Mouse (Mus musculus) midbrain, embryonic 12.5 days (tissue): Measurements from ENCODE around the gene Tfap2d. TPM values are rescaled to one million over a fixed set of nuclear protein-coding genes. Genes with fewer than 3 reads are reported as not detected.

Experiments
- ATAC-seq: fragments of 200-750 bp; cut with Nextera tagmentation; 2 replicates; pipeline ENCODE4 v1.8.0; 2017; ENCODE audit warnings: low read depth, moderate TSS enrichment, moderate library complexity; ENCODE audit not compliant: low FRiP score
- H3K27ac ChIP-seq: fragments of 300-500 bp; sonication (generic); replicated peaks from 2 replicates; pipeline ENCODE4 v1.5.1; 2016; ENCODE audit warnings: mild to moderate bottlenecking
- H3K27me3 ChIP-seq: fragments of 300-500 bp; sonication (generic); 2 replicates; pipeline ENCODE4 v1.6.1; 2016; ENCODE audit warnings: mild to moderate bottlenecking
- H3K36me3 ChIP-seq: fragments of 300-500 bp; sonication (generic); 2 replicates; pipeline ENCODE4 v1.6.1; 2016
- H3K4me1 ChIP-seq: fragments of 300-500 bp; sonication (generic); 2 replicates; pipeline ENCODE4 v1.6.1; 2016
- H3K4me2 ChIP-seq: fragments of 300-500 bp; sonication (generic); replicated peaks from 2 replicates; pipeline ENCODE4 v1.6.1; 2016; ENCODE audit warnings: mild to moderate bottlenecking, moderate library complexity
- H3K4me3 ChIP-seq: fragments of 300-500 bp; sonication (generic); 2 replicates; pipeline ENCODE4 v1.5.1; 2016; ENCODE audit warnings: mild to moderate bottlenecking
- H3K9ac ChIP-seq: fragments of 300-500 bp; sonication (generic); replicated peaks from 2 replicates; pipeline ENCODE4 v1.6.1; 2016; ENCODE audit warnings: mild to moderate bottlenecking, moderate library complexity
- H3K9me3 ChIP-seq: fragments of 300-500 bp; sonication (generic); 2 replicates; pipeline ENCODE4 v1.6.1; 2016; ENCODE audit warnings: mild to moderate bottlenecking
- WGBS: fragments of 180-500 bp; shearing (Covaris S2); methylation state at CpG from one replicate; pipeline ENCODE4 v1.1.7; 2016; 5-methylcytosine and 5-hydroxymethylcytosine counted together
- polyA plus RNA-seq: library from polyadenylated mRNA; unstranded; fragments of >200 nt; fragmentation: Nextera tagmentation; extraction: Ambion mirVana; gene quantifications from 2 replicates; pipeline ENCODE4 v1.2.1, GENCODE M21; 2016

The Tfap2d gene
- polyA plus RNA-seq, 1 experiment from 2014 or later, result 41.4 TPM

DNA sequence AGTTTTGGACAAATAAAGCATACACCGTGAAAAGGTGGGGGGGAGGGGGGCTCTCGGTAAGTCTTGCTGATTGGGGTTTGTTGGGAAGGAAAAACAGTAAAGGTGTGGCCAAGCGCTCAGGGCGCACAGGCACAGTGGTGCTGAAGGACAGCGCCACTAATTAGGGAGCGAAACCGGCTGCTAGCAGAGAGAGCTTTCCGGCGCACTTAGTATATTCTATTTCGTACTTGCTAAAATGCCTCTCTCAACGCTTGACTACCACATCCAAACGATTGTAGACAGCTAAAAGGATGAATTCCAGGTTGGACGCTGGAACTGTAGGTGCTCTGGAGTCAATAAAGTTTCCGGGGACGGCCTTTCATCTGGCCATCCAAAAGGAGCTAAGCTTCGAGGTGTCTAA lies 6.9 kb downstream of the Tfap2d start:
- no peak for ATAC-seq
- peak overlapping the region; percentile 32 for H3K4me3 ChIP-seq
- peak overlapping the region; percentile 39 for H3K4me2 ChIP-seq
- H3K4me1 ChIP-seq, result peaks cover under 1% of the 10 kb centered on the region; the same call in 1 of the 2 replicates
- no peaks in the 10 kb centered on the region for H3K9me3 ChIP-seq
- H3K36me3 ChIP-seq, result no peaks in the 10 kb centered on the region
- H3K9ac ChIP-seq, result no peak overlapping the region
- peak overlapping the region; percentile 58; the same call in 1 of the 2 replicates for H3K27ac ChIP-seq
- 1% methylated on average over 16 of the region's 16 CpGs for WGBS
- peaks cover 92% of the 10 kb centered on the region for H3K27me3 ChIP-seq

DNA sequence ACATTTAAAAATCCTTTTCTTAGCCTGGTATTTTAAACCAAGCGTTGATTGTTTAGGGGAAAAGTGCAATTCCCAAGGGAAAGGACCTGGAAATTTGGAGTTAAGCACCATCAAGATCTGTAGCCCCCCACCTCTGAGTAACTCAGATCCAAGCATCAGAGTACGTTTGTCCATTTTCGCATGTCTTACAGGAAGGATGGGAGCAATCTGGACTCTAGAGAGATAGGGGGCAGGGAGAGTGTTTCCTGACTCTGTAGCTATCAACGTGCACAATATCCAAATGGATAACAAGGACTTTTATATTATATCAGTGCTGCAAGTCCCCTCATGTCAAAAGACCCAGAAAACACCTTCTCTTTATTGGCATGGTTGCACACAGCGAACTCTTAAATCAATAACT lies 7.4 kb downstream of the Tfap2d start:
- H3K4me2 ChIP-seq, result peak overlapping the region; percentile 39
- H3K27me3 ChIP-seq, result peaks cover 87% of the 10 kb centered on the region
- no peak for ATAC-seq
- H3K9me3 ChIP-seq, result no peaks in the 10 kb centered on the region
- H3K27ac ChIP-seq, result peak overlapping the region; percentile 58
- no peaks in the 10 kb centered on the region for H3K36me3 ChIP-seq
- no peaks in the 10 kb centered on the region for H3K4me1 ChIP-seq
- no peak overlapping the region for H3K9ac ChIP-seq
- 2% methylated on average over 5 of the region's 5 CpGs for WGBS
- peak overlapping the region; percentile 32; the same call in 1 of the 2 replicates for H3K4me3 ChIP-seq

DNA sequence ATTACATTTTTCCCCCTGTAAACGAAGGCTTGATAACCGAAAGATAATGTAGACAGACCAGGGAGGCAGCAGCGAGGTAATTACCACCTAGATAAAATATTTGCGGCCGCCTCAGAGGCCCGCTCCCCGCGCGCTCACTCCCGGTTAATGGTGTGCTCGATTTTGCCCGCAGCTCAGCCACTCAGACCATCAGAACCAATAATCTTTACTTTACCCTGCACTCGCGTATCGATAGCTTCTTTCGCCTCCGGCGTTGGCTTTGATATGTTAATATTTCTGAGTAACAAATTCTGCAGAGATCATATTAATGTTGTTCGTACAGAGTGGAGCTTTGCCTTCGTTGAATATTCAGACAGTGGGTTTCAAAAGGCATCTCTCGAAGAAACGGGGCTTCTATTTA lies 8.2 kb downstream of the Tfap2d start:
- 0 out of 2 replicates have a peak, but pooled peaks have one; percentile 5 for ATAC-seq
- peak overlapping the region; percentile 14; the same call in 1 of the 2 replicates for H3K4me3 ChIP-seq
- no peaks in the 10 kb centered on the region for H3K36me3 ChIP-seq
- no peak overlapping the region for H3K9ac ChIP-seq
- under 1% methylated on average over 22 of the region's 22 CpGs for WGBS
- H3K4me2 ChIP-seq, result peak overlapping the region; percentile 39
- H3K4me1 ChIP-seq, result no peaks in the 10 kb centered on the region
- H3K27me3 ChIP-seq, result peaks cover 83% of the 10 kb centered on the region
- no peaks in the 10 kb centered on the region for H3K9me3 ChIP-seq
- peak overlapping the region; percentile 58; the same call in 1 of the 2 replicates for H3K27ac ChIP-seq

DNA sequence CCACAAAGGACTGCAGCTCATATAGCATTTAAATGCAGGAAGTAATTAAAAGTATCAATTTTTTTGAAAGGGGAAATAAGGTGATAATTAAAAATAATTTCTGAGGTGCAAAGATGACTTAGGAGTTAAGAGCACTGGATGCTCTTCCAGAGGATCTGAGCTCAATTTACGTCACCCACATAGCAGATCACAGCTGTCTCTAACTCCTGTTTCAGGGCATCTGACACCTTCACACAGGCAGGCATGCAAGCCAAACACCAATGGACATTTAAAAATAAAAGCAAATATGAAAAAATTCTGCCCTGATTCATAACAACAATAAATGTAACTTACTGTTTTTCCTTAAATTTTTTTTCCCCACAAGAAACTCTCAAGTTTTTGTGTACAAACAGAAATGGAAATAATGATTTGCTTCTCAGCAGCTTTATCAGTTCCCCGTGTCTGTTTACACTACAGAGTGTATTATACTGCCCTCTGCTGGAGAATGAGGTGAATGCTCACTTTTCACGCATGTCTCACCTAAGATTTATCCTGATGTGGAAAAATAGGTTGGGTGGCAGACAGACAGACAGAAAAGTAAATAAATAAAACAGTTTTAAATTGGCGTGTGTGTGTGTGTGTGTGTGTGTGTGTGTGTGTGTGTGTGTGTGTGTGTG lies 76.0 kb downstream of the Tfap2d start:
- H3K4me1 ChIP-seq, result no peaks in the 10 kb centered on the region
- H3K27ac ChIP-seq, result no peak overlapping the region
- no peak overlapping the region for H3K4me3 ChIP-seq
- H3K9ac ChIP-seq, result no peak overlapping the region
- no peaks in the 10 kb centered on the region for H3K9me3 ChIP-seq
- H3K4me2 ChIP-seq, result no peak overlapping the region
- 9% methylated on average over 4 of the region's 4 CpGs for WGBS
- ATAC-seq, result peak; percentile 70
- no peaks in the 10 kb centered on the region for H3K27me3 ChIP-seq
- no peaks in the 10 kb centered on the region for H3K36me3 ChIP-seq

DNA sequence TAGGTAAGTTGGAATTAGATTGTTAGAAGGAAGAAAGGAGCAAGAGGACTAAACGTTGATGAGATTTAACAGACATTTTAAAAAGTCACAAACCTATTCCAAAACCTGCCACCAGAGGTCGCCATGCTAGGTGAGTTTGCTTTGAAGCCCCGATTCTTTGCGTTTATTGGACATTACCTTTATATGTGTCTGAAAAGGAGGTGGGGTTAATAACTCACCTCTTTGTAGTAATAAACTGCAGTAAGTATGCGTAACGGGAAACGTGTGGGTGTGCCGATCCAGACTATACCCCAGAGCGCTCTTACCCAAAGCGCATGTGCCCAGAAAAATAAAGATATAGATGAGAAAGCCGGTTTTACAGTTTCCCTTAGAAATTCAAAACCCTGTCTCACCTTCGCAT lies 102.8 kb downstream of the Tfap2d start:
- peak overlapping the region; percentile 28 for H3K4me3 ChIP-seq
- H3K36me3 ChIP-seq, result no peaks in the 10 kb centered on the region
- H3K4me1 ChIP-seq, result 0 out of 2 replicates have a peak, but pooled peaks cover 3% of the 10 kb centered on the region
- H3K27me3 ChIP-seq, result peaks cover 42% of the 10 kb centered on the region
- H3K4me2 ChIP-seq, result peak overlapping the region; percentile 48
- H3K9me3 ChIP-seq, result no peaks in the 10 kb centered on the region
- 3% methylated on average over 12 of the region's 12 CpGs for WGBS
- H3K9ac ChIP-seq, result no peak overlapping the region
- ATAC-seq, result peak; percentile 38; the same call in 1 of the 2 replicates
- no peak overlapping the region for H3K27ac ChIP-seq

DNA sequence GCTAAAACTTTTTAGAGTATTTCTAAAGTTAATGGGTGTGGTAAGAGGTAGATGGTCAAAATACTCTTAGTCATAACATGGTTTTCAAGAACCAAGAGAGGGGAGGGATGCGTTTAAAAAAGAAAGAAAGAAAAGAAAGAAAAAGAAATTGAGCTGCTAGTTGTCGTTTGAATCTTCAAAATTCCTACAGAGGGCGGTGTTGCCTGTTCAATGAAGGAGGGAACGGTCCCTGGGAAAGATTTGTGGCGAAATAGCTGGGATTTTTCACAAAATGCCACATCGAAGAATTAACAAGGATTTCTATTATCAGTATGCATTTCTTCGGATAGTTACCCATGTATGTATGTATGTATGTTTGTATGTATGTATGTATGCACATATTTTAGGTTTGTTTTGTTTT lies 103.4 kb downstream of the Tfap2d start:
- Histone ChIP-seq H3K9me3 (no peaks in the 10 kb centered on the region), H3K9ac (no peak overlapping the region), H3K27me3 (peaks cover 48% of the 10 kb centered on the region), H3K27ac (no peak overlapping the region), H3K4me3 (no peak overlapping the region), H3K36me3 (no peaks in the 10 kb centered on the region), H3K4me1 (0 out of 2 replicates have a peak, but pooled peaks cover 3% of the 10 kb centered on the region), H3K4me2 (no peak overlapping the region)
- WGBS, result under 1% methylated on average over 7 of the region's 7 CpGs
- ATAC-seq, result peak; percentile 31; the same call in 1 of the 2 replicates

DNA sequence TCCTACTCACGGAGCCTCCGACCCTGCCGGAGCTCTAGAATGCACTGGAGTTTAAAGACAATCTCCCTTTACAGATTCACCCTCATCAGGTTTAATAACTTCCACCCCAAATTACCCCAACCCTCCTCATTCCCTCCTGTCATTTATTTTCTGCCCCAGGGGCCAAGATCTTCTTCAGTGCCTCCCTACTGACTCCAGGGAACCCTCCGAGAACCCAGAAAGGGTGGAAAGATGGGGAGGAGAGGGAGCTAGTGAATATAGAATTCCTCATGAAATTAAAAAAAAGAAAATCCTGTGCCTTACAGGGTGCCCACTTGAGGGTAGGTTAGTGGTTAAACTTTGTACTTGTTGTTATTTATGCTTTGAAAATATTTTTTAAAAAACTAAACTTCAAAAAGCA lies 104.8 kb downstream of the Tfap2d start:
- no peak overlapping the region; the same call in 1 of the 2 replicates for H3K27ac ChIP-seq
- no peak overlapping the region for H3K9ac ChIP-seq
- no peaks in the 10 kb centered on the region for H3K9me3 ChIP-seq
- WGBS, result 3% methylated on average over 4 of the region's 4 CpGs
- H3K27me3 ChIP-seq, result peaks cover 59% of the 10 kb centered on the region
- no peak overlapping the region for H3K4me2 ChIP-seq
- no peak for ATAC-seq
- 0 out of 2 replicates have a peak, but pooled peaks cover 3% of the 10 kb centered on the region for H3K4me1 ChIP-seq
- H3K4me3 ChIP-seq, result no peak overlapping the region
- H3K36me3 ChIP-seq, result no peaks in the 10 kb centered on the region

DNA sequence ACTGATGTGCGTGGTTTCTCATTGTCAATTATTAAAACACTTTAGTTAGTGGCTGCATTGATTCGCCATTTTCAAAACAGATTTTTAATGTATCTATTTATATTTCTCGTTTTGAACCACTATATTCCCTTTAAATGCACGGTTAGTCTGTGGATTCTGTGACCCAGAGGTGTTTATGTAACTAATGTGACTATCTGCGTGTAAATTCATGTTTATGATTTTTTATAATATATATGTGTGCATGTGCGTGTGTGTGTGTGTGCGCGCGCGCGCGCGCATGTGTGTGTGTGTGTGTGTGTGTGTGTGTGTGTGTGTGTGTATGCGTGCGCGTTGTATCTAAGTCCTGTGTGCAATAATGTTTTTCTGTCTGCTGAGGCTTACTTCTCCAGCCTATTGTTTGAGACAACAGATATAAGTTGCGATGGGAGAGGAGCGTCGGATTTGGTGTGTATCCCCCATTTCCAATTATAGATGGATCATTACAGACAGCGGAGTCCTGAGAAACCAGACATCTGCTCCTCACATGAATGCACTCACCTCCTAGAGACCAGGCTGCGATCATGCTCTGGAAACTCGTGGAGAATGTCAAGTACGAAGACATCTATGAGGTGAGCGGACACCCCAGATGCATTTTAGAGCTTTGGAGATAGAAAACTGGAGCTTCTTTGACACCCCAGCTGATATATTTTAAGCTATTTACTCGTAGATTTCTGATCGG lies 106.0 kb downstream of the Tfap2d start, which contains the start of gene Tfap2b:
TSS of gene Tfap2b (plus strand) at position 274 of the 718 bp plus-strand sequence.
- Histone ChIP-seq H3K4me3 (peak within 1 kb of the TSS; percentile 40), H3K27me3 (peaks cover 67% of the 10 kb centered on the region), H3K27ac (peak within 1 kb of the TSS; percentile 76), H3K9ac (peak within 1 kb of the TSS; percentile 58), H3K4me2 (peak within 1 kb of the TSS; percentile 31), H3K36me3 (no peaks in the 10 kb centered on the region), H3K4me1 (0 out of 2 replicates have a peak, but pooled peaks cover 3% of the 10 kb centered on the region), H3K9me3 (no peaks in the 10 kb centered on the region)
- under 1% methylated on average over 26 of the region's 26 CpGs for WGBS
- ATAC-seq, result 0 out of 2 replicates have a peak, but pooled peaks have one; percentile 36

DNA sequence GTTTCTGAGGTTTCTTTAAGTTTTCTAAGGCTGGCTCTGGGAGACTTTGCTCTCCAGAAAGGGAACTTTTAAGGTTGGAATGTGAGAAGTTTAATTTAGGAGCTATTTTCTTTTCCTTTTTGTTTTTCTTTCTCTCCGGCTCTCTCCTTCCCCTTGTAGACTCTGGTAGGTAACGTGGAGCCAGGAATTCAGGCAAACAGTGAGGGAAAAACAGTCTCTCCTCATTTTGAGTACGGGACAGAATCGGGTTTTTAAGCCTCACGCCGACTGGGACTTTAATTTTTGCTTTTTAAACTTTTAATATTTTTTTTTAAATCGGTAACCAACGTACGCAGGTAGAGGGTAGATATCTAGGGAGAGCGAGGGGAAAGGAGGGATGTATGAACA lies 106.5 kb downstream of the Tfap2d start:
- 0% methylated on average over 10 of the region's 10 CpGs for WGBS
- Histone ChIP-seq H3K9me3 (no peaks in the 10 kb centered on the region), H3K4me3 (peak overlapping the region; percentile 40), H3K27me3 (peaks cover 73% of the 10 kb centered on the region), H3K36me3 (no peaks in the 10 kb centered on the region), H3K4me1 (0 out of 2 replicates have a peak, but pooled peaks cover 3% of the 10 kb centered on the region), H3K27ac (peak overlapping the region; percentile 76), H3K9ac (no peak overlapping the region; the same call in none of the 2 replicates), H3K4me2 (peak overlapping the region; percentile 31; the same call in 1 of the 2 replicates)
- ATAC-seq, result no peak

DNA sequence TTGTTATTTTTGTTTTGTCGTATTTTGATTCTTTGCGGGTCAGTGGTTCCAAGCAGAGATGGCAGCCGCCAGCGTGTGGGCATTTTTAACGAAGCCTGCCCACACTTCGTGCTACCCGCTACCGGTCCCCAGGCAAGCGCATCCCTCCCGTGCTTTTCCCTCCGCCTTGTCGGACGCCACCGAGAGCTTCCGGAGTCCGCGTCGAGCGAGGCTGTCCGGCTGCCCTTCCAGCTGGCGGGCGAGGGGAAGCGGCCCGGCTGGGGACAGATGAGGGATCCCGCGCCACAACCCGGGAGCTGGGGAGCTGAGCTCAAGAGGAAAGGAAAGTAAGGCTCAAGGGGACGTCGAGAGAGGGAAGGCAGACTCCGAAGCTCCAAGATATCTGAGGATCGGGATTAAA lies 107.0 kb downstream of the Tfap2d start:
- peak; percentile 45; the same call in 1 of the 2 replicates for ATAC-seq
- Histone ChIP-seq H3K4me1 (0 out of 2 replicates have a peak, but pooled peaks cover 3% of the 10 kb centered on the region), H3K9me3 (no peaks in the 10 kb centered on the region), H3K4me2 (peak overlapping the region; percentile 31), H3K9ac (peak overlapping the region; percentile 58), H3K27me3 (peaks cover 73% of the 10 kb centered on the region), H3K27ac (peak overlapping the region; percentile 76), H3K36me3 (no peaks in the 10 kb centered on the region), H3K4me3 (peak overlapping the region; percentile 40)
- under 1% methylated on average over 31 of the region's 31 CpGs for WGBS

DNA sequence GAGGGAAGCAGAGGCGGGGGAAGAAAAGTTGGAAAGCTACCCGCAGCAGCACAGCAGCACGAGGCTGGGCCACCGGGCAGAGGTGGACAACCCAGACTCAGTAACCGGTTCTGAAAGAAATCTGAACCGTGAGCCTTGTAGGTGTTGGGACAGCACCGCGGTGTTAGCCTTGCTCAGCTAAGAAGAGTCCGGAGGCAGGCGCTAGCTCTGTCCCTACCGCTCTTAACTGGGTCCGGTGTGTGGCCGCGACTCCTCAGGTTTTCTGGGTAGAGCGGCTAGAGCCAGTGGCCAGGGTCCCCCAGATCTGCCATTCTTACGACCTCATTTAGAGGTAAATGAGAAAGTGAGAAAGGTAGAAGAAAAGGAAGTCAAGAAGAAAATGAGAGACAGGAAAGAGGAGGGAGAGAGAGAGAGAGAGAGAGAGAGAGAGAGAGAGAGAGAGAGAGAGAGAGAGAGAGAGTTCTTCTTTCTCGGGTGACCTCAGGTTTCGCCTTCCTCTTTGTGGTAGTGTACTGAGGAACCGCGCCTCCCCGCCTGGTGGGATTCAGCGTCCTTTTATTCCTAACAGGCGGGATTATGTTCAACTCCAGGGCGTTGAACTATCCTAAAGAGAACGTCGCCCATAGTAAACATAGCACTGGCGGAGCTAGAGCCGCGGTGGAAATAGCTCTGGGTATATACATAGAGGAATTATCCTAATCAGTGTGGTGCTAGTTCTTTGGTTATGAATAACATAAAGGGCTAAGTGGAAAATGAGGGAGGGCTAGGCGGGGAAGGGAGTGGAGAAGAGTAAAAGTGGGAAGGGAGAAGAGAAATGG lies 107.6 kb downstream of the Tfap2d start:
- peak; percentile 35; the same call in 1 of the 2 replicates for ATAC-seq
- peak overlapping the region; percentile 40 for H3K4me3 ChIP-seq
- H3K9ac ChIP-seq, result peak overlapping the region; percentile 58
- H3K27ac ChIP-seq, result peak overlapping the region; percentile 76
- no peaks in the 10 kb centered on the region for H3K36me3 ChIP-seq
- peaks cover 78% of the 10 kb centered on the region for H3K27me3 ChIP-seq
- H3K9me3 ChIP-seq, result no peaks in the 10 kb centered on the region
- H3K4me1 ChIP-seq, result 0 out of 2 replicates have a peak, but pooled peaks cover 3% of the 10 kb centered on the region
- H3K4me2 ChIP-seq, result peak overlapping the region; percentile 31; the same call in 1 of the 2 replicates
- WGBS, result under 1% methylated on average over 29 of the region's 30 CpGs
